Mouse (Mus musculus) embryonic facial prominence, embryonic 11.5 days (tissue): ENCODE results near the gene Adprhl1. TPM values are rescaled to one million over a fixed set of nuclear protein-coding genes. Genes with fewer than 3 reads are reported as not detected.

Experiments
- ATAC-seq: fragments of 200-750 bp; cut with Nextera tagmentation; replicated peaks from 2 replicates; pipeline ENCODE4 v1.8.0; 2017; ENCODE audit warnings: low read depth; ENCODE audit not compliant: insufficient number of reproducible peaks, low FRiP score, low TSS enrichment
- DNase-seq: peaks from one replicate; pipeline ENCODE4 v3.0.0-alpha.2; 2015; ENCODE audit warnings: low spot score
- H3K27ac ChIP-seq: fragments of 300-500 bp; sonication (generic); replicated peaks from 2 replicates; pipeline ENCODE4 v1.5.1; 2014; ENCODE audit warnings: mild to moderate bottlenecking, low read depth, low read length, control low read depth
- H3K27me3 ChIP-seq: fragments of 300-500 bp; sonication (generic); 2 replicates; pipeline ENCODE4 v1.6.1; 2014; ENCODE audit warnings: mild to moderate bottlenecking, low read length, moderate library complexity, mixed read lengths; ENCODE audit not compliant: control insufficient read depth, insufficient read depth
- H3K36me3 ChIP-seq: fragments of 300-500 bp; sonication (generic); replicated peaks from 2 replicates; pipeline ENCODE4 v1.6.1; 2014; ENCODE audit warnings: low read depth, mild to moderate bottlenecking, low read length, moderate library complexity, mixed read lengths; ENCODE audit not compliant: control insufficient read depth, insufficient read depth
- H3K4me1 ChIP-seq: fragments of 300-500 bp; sonication (generic); 2 replicates; pipeline ENCODE4 v1.6.1; 2014; ENCODE audit warnings: low read length, mixed read lengths; ENCODE audit not compliant: control insufficient read depth, insufficient read depth
- H3K4me2 ChIP-seq: fragments of 300-500 bp; sonication (generic); 2 replicates; pipeline ENCODE4 v1.6.1; 2014; ENCODE audit warnings: low read depth, mild to moderate bottlenecking, control low read depth, low read length, moderate library complexity
- H3K4me3 ChIP-seq: fragments of 300-500 bp; sonication (generic); 2 replicates; pipeline ENCODE4 v1.5.1; 2014; ENCODE audit warnings: low read depth, low read length, control low read depth
- H3K9ac ChIP-seq: fragments of 300-500 bp; sonication (generic); replicated peaks from 2 replicates; pipeline ENCODE4 v1.6.1; 2014; ENCODE audit warnings: mild to moderate bottlenecking, control low read depth, low read length
- H3K9me3 ChIP-seq: fragments of 300-500 bp; sonication (generic); replicated peaks from 2 replicates; pipeline ENCODE4 v1.6.1; 2016; ENCODE audit warnings: mild to moderate bottlenecking, low read length, inconsistent platforms, mixed read lengths; ENCODE audit not compliant: control insufficient read depth
- WGBS: fragments of 180-500 bp; shearing (Covaris S2); extraction: QIAGEN DNeasy Blood & Tissue Kit; methylation state at CpG from one replicate; pipeline ENCODE4 v1.1.7; 2014; 5-methylcytosine and 5-hydroxymethylcytosine counted together
- polyA plus RNA-seq: library from polyadenylated mRNA; unstranded; fragments of >200 nt; fragmentation: Nextera tagmentation; extraction: Ambion mirVana; gene quantifications from 2 replicates; pipeline ENCODE4 v1.2.1, GENCODE M21; 2014

Adprhl1 gene
- polyA plus RNA-seq, 1 experiment from 2014 or later = 1.1 TPM

DNA sequence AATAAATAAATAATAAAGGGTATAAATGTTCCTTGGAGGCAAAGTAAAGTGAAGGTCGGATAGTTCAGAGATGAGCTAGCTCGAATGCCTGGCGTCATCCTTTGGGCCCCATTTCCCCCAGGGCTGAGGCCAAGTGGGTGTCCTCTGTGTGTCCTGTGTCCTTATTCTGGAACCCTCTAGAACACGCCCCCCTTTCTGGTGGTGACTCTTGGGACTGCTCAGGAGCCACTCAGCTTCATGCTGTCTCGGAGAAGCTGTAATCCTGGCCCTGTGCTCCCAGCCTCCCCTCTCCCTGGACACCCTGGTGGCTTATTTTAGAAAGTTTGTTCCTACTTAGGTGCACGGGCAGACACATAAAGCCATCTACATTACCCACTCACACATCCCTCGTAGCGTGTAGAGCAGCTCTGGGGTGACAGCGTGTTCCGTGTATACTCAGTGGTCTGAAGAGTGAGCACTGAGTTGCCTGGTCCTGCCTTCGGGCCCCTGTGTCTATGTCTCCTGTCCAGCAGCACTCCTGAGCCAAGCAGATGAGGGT, 9.6 kb downstream of the Adprhl1 start:
- H3K9me3 ChIP-seq = no peaks in the 10 kb centered on the region
- ATAC-seq (no peak), DNase-seq (no peak)
- H3K4me3 ChIP-seq = no peak overlapping the region
- no peaks in the 10 kb centered on the region for H3K36me3 ChIP-seq
- 84% methylated on average over 11 of the region's 11 CpGs for WGBS
- H3K4me1 ChIP-seq = no peaks in the 10 kb centered on the region
- no peak overlapping the region for H3K9ac ChIP-seq
- H3K4me2 ChIP-seq = no peak overlapping the region
- no peaks in the 10 kb centered on the region; the same call in 1 of the 2 replicates for H3K27me3 ChIP-seq
- no peak overlapping the region for H3K27ac ChIP-seq

DNA sequence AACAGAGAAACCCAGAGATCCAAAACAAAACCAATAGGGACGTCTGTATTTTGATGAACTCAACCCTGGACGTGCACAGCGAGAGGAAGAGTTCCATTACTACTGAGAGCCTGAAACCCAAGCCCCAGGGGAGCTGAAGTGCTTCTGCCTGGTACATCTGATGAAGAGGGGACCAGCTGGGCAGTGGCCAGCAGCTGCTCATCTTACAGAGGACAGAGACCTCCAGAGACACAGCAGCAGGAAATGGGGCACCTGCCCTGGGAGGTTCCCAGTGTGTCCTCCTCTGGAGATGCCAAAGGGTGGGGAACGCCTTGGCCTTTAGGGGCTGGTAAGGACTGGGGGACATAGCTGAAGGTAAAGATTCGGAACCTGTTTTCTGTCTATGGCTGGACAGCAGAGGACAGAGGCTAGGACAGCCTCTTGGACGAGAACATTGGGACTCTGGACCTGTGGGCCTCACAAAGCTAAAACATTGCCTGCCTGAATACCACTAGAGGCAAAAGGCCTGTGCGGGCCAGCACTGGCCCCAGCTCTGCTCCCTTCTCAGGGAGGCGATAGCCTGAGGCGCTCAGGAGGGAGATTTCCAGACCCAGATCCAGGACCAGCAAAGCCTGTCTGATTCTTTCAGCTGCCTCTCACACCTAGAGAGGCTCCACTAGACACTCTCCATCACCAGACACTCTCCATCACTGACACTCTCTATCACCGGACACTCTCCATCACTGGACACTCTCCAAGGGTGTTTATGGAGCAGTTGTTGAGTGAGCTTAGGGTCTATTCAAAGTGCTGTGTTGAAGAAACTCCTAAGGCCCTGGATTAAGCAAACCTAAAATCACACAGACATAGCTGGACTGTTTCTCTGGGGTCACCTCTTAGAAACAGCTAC, 10.7 kb downstream of the Adprhl1 start:
- no peak for DNase-seq
- no peak overlapping the region for H3K4me2 ChIP-seq
- ATAC-seq = no peak
- H3K4me1 ChIP-seq = no peaks in the 10 kb centered on the region
- no peaks in the 10 kb centered on the region for H3K9me3 ChIP-seq
- no peak overlapping the region for H3K9ac ChIP-seq
- H3K36me3 ChIP-seq = no peaks in the 10 kb centered on the region
- H3K27ac ChIP-seq = no peak overlapping the region
- no peaks in the 10 kb centered on the region; the same call in 1 of the 2 replicates for H3K27me3 ChIP-seq
- WGBS = 76% methylated on average over 10 of the region's 10 CpGs
- H3K4me3 ChIP-seq = no peak overlapping the region

DNA sequence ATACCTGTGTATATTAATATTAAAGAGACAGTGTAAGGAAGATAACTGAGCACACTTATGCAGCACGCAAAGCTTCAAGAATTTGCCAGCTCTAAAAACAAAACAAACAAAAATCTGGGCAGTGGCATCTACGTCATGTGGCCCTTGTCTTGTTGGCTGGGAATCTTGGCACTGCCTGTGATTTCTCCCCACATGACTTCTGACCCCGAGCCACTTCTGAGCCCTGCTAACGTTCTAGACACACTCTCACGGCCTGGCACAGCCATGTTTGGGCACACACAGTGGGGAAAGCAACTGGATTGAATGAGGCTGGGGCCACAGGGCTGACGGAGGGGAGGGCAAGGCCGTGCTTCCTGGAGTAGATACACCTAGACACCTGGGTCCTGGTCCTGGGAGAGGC, 13.3 kb downstream of the Adprhl1 start:
- DNase-seq = no peak
- Histone ChIP-seq H3K4me2 (no peak overlapping the region), H3K9me3 (no peaks in the 10 kb centered on the region), H3K4me1 (no peaks in the 10 kb centered on the region), H3K4me3 (no peak overlapping the region), H3K27me3 (no peaks in the 10 kb centered on the region; the same call in 1 of the 2 replicates), H3K27ac (no peak overlapping the region), H3K36me3 (no peaks in the 10 kb centered on the region), H3K9ac (no peak overlapping the region)
- no peak for ATAC-seq
- 79% methylated on average over 7 of the region's 7 CpGs for WGBS

- DNase-seq (no peak), ATAC-seq (no peak)
- 93% methylated on average over 9 of the region's 9 CpGs for WGBS
- H3K9me3 ChIP-seq = no peaks in the 10 kb centered on the region
- H3K27ac ChIP-seq = no peak overlapping the region
- no peaks in the 10 kb centered on the region for H3K36me3 ChIP-seq
- no peak overlapping the region for H3K4me3 ChIP-seq
- no peaks in the 10 kb centered on the region for H3K4me1 ChIP-seq
- H3K9ac ChIP-seq = no peak overlapping the region
- no peak overlapping the region for H3K4me2 ChIP-seq
- H3K27me3 ChIP-seq = no peaks in the 10 kb centered on the region; the same call in 1 of the 2 replicates
Observed at GRCm38 (mm10) chr8:13240055-13240454, 13.9 kb downstream of the Adprhl1 start.

- ATAC-seq (no peak), DNase-seq (no peak)
- H3K9me3 ChIP-seq = no peaks in the 10 kb centered on the region
- H3K4me2 ChIP-seq = no peak overlapping the region
- no peak overlapping the region for H3K27ac ChIP-seq
- H3K4me1 ChIP-seq = no peaks in the 10 kb centered on the region
- no peak overlapping the region for H3K4me3 ChIP-seq
- 92% methylated on average over 13 of the region's 13 CpGs for WGBS
- no peak overlapping the region for H3K9ac ChIP-seq
- H3K36me3 ChIP-seq = no peaks in the 10 kb centered on the region
- no peaks in the 10 kb centered on the region for H3K27me3 ChIP-seq
Observed at GRCm38 (mm10) chr8:13234803-13235202, 19.2 kb downstream of the Adprhl1 start.

- ATAC-seq (no peak), DNase-seq (no peak)
- Histone ChIP-seq H3K36me3 (no peaks in the 10 kb centered on the region), H3K27ac (no peak overlapping the region), H3K4me2 (no peak overlapping the region), H3K9ac (no peak overlapping the region), H3K4me1 (no peaks in the 10 kb centered on the region), H3K27me3 (no peaks in the 10 kb centered on the region), H3K9me3 (no peaks in the 10 kb centered on the region), H3K4me3 (no peak overlapping the region)
- WGBS = 96% methylated on average over 4 of the region's 4 CpGs
Observed at GRCm38 (mm10) chr8:13230471-13230870, 23.5 kb downstream of the Adprhl1 start.

DNA sequence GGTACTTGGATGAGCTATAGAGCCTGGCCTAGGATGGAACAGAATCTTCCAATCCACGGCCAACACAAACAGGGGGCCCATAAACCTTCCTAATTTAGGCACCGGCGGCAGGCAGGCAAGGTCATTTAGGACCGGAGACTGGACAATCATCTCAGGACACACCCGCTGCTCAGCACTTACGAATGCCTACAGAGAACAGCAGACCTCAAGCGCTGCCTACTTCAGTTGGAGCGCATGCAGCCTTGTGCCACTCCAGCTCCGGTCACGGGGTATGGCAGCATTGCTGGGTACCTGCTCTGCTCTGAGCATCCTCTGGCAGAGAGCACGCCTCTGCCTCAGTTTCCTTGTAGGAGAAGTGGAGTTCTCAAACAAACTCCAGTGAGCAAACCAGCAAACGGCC, 24.2 kb downstream of the Adprhl1 start:
- H3K27ac ChIP-seq = no peak overlapping the region
- DNase-seq (no peak), ATAC-seq (no peak)
- 85% methylated on average over 12 of the region's 12 CpGs for WGBS
- H3K4me1 ChIP-seq = no peaks in the 10 kb centered on the region
- H3K4me3 ChIP-seq = no peak overlapping the region
- H3K36me3 ChIP-seq = no peaks in the 10 kb centered on the region
- no peaks in the 10 kb centered on the region for H3K9me3 ChIP-seq
- no peak overlapping the region for H3K4me2 ChIP-seq
- no peak overlapping the region for H3K9ac ChIP-seq
- no peaks in the 10 kb centered on the region for H3K27me3 ChIP-seq

- Histone ChIP-seq H3K36me3 (no peaks in the 10 kb centered on the region), H3K4me1 (no peaks in the 10 kb centered on the region), H3K27ac (no peak overlapping the region), H3K27me3 (no peaks in the 10 kb centered on the region), H3K4me3 (no peak overlapping the region), H3K9me3 (no peaks in the 10 kb centered on the region), H3K4me2 (no peak overlapping the region), H3K9ac (no peak overlapping the region)
- 61% methylated on average over 9 of the region's 9 CpGs for WGBS
- DNase-seq (no peak), ATAC-seq (no peak)
Observed at GRCm38 (mm10) chr8:13228923-13229610, 24.9 kb downstream of the Adprhl1 start.
